Mouse (Mus musculus): Measurements from ENCODE around the gene Timm8a1. TPM values are rescaled to one million over a fixed set of nuclear protein-coding genes. Genes with fewer than 3 reads are reported as not detected.

Gene Timm8a1
- polyA plus RNA-seq, 1 experiment from 2014 or later, result 46.2 TPM

GRCm38 (mm10) chrX:134580528-134581305 lies 39.1 kb upstream of the Timm8a1 start:
- ATAC-seq, result no peak
- H3K4me1 ChIP-seq (replicated peaks; ENCODE audit: control insufficient read depth, insufficient read depth, low read length), result no peaks in the 10 kb centered on the region
- H3K4me2 ChIP-seq (ENCODE audit: low read length), result no peak overlapping the region
- H3K4me3 ChIP-seq (replicated peaks; ENCODE audit: low read length), result no peak overlapping the region
- no peaks in the 10 kb centered on the region for H3K27me3 ChIP-seq (replicated peaks; ENCODE audit: control insufficient read depth, insufficient read depth, low read length)
- no peaks in the 10 kb centered on the region for H3K36me3 ChIP-seq (ENCODE audit: control insufficient read depth, insufficient read depth)
- no peak overlapping the region for H3K9ac ChIP-seq (replicated peaks; ENCODE audit: low read depth, low read length)
- H3K27ac ChIP-seq (ENCODE audit: low read length), result no peak overlapping the region
- H3K9me3 ChIP-seq (ENCODE audit: control insufficient read depth, low read length), result no peaks in the 10 kb centered on the region
- 87% methylated on average over 14 of the region's 14 CpGs for WGBS

DNA sequence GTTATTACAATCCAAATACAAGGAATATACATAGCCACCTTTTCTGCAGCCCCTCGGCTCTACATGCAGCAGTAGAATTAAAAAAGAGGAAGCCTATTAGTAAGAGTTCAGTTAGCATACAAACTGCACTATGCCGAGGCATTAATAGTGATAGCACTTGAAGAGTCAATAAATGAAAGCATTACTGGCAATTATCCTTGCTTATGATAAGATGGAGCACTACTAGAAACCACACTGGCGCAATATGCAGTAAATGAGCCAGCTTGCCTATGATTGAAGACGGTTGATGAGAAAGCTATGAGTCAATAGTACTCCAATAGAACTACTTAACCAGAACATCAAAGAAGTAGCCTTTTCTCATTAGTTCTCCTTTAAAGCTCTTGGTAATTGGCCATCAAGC lies 36.2 kb upstream of the Timm8a1 start:
- no peak overlapping the region for H3K9ac ChIP-seq (replicated peaks; ENCODE audit: low read depth, low read length)
- H3K4me1 ChIP-seq (replicated peaks; ENCODE audit: control insufficient read depth, insufficient read depth, low read length), result no peaks in the 10 kb centered on the region
- H3K4me3 ChIP-seq (replicated peaks; ENCODE audit: low read length), result no peak overlapping the region
- H3K4me2 ChIP-seq (ENCODE audit: low read length), result no peak overlapping the region
- H3K27ac ChIP-seq (ENCODE audit: low read length), result no peak overlapping the region
- no peak for ATAC-seq
- no peaks in the 10 kb centered on the region for H3K36me3 ChIP-seq (ENCODE audit: control insufficient read depth, insufficient read depth)
- WGBS, result 77% methylated on average over 4 of the region's 4 CpGs
- no peaks in the 10 kb centered on the region for H3K27me3 ChIP-seq (replicated peaks; ENCODE audit: control insufficient read depth, insufficient read depth, low read length)
- H3K9me3 ChIP-seq (ENCODE audit: control insufficient read depth, low read length), result no peaks in the 10 kb centered on the region

GRCm38 (mm10) chrX:134566536-134567222 lies 25.0 kb upstream of the Timm8a1 start:
- Histone ChIP-seq H3K4me1 (replicated peaks; ENCODE audit: control insufficient read depth, insufficient read depth, low read length) (no peaks in the 10 kb centered on the region), H3K27ac (ENCODE audit: low read length) (no peak overlapping the region), H3K4me2 (ENCODE audit: low read length) (no peak overlapping the region), H3K36me3 (ENCODE audit: control insufficient read depth, insufficient read depth) (no peaks in the 10 kb centered on the region), H3K27me3 (replicated peaks; ENCODE audit: control insufficient read depth, insufficient read depth, low read length) (no peaks in the 10 kb centered on the region), H3K9ac (replicated peaks; ENCODE audit: low read depth, low read length) (no peak overlapping the region), H3K4me3 (replicated peaks; ENCODE audit: low read length) (no peak overlapping the region), H3K9me3 (ENCODE audit: control insufficient read depth, low read length) (no peaks in the 10 kb centered on the region)
- 87% methylated on average over 8 of the region's 8 CpGs for WGBS
- no peak for ATAC-seq

DNA sequence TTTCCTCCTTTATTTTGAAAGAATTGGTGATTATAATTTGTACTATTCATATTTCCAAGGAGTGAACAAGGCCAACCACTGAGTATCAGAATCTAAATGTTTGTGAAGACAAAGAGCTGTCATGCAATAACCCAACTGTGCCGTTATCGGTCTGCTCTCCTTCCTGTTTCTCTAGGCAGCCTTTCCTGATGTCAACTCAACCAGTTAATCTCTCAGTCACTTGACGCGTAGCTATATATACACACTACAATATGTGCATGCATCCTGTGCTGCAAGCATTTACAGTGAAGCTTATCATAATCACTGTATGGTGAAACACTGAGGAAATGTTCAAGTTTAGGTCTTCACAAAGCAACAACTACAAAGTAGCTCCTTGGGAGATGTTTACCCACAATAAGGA lies 22.7 kb upstream of the Timm8a1 start:
- Histone ChIP-seq H3K9ac (replicated peaks; ENCODE audit: low read depth, low read length) (no peak overlapping the region), H3K4me1 (replicated peaks; ENCODE audit: control insufficient read depth, insufficient read depth, low read length) (no peaks in the 10 kb centered on the region), H3K36me3 (ENCODE audit: control insufficient read depth, insufficient read depth) (no peaks in the 10 kb centered on the region), H3K9me3 (ENCODE audit: control insufficient read depth, low read length) (no peaks in the 10 kb centered on the region), H3K4me3 (replicated peaks; ENCODE audit: low read length) (no peak overlapping the region), H3K27ac (ENCODE audit: low read length) (no peak overlapping the region), H3K4me2 (ENCODE audit: low read length) (no peak overlapping the region), H3K27me3 (replicated peaks; ENCODE audit: control insufficient read depth, insufficient read depth, low read length) (no peaks in the 10 kb centered on the region)
- ATAC-seq, result no peak
- 88% methylated on average over 4 of the region's 4 CpGs for WGBS

DNA sequence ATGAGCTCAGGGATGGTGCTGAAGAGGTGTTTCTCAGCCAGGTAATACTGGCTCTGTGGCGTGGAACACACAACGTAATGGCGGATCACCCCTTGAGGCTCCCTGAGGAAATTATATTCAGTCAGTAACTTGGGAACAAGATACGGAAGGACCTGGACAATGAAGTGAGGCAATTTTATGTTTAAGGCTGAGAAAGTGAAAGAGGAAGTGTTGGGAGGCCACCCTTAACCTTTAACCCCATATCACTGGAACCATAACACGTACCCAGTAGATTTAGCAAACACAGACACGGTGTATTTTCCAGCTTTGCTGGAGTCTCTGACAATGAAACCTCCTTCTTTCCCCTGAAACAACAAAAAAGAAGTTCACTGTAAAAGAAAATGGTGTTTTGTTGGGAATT lies 12.8 kb upstream of the Timm8a1 start:
- no peak overlapping the region for H3K4me3 ChIP-seq (replicated peaks; ENCODE audit: low read length)

DNA sequence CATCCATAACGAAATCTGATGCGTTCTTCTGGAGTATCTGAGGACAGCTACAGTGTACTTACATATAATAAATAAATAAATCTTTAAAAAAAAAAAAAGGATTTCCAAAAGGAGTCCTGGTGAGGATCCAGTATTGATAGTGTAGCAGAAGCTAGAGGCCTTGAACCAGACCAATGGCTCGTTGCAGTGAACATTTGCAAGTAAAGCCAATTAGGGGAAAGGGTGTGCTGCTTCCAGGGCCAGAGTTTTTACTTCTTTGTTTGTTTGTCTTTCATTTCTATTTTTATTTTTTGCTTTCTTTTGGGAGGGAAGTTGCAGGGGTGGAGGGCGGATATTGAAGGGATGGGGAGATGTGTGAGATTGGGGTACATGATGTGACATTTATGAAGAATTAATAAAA lies 11.7 kb upstream of the Timm8a1 start:
- Histone ChIP-seq H3K36me3 (ENCODE audit: control insufficient read depth, insufficient read depth) (no peaks in the 10 kb centered on the region), H3K4me3 (replicated peaks; ENCODE audit: low read length) (no peak overlapping the region), H3K9me3 (ENCODE audit: control insufficient read depth, low read length) (no peaks in the 10 kb centered on the region), H3K4me1 (replicated peaks; ENCODE audit: control insufficient read depth, insufficient read depth, low read length) (no peaks in the 10 kb centered on the region), H3K4me2 (ENCODE audit: low read length) (no peak overlapping the region), H3K27me3 (replicated peaks; ENCODE audit: control insufficient read depth, insufficient read depth, low read length) (no peaks in the 10 kb centered on the region), H3K27ac (ENCODE audit: low read length) (no peak overlapping the region), H3K9ac (replicated peaks; ENCODE audit: low read depth, low read length) (no peak overlapping the region)
- no peak for ATAC-seq
- 91% methylated on average over 3 of the region's 4 CpGs for WGBS

More for the DNA sequence above, 12.8 kb upstream of the Timm8a1 start:
- no peak for ATAC-seq
- no peaks in the 10 kb centered on the region for H3K36me3 ChIP-seq (ENCODE audit: control insufficient read depth, insufficient read depth)
- no peak overlapping the region for H3K27ac ChIP-seq (ENCODE audit: low read length)
- no peaks in the 10 kb centered on the region for H3K4me1 ChIP-seq (replicated peaks; ENCODE audit: control insufficient read depth, insufficient read depth, low read length)
- no peak overlapping the region for H3K4me2 ChIP-seq (ENCODE audit: low read length)
- no peaks in the 10 kb centered on the region for H3K9me3 ChIP-seq (ENCODE audit: control insufficient read depth, low read length)
- no peaks in the 10 kb centered on the region for H3K27me3 ChIP-seq (replicated peaks; ENCODE audit: control insufficient read depth, insufficient read depth, low read length)
- no peak overlapping the region for H3K9ac ChIP-seq (replicated peaks; ENCODE audit: low read depth, low read length)
- 87% methylated on average over 6 of the region's 6 CpGs for WGBS

DNA sequence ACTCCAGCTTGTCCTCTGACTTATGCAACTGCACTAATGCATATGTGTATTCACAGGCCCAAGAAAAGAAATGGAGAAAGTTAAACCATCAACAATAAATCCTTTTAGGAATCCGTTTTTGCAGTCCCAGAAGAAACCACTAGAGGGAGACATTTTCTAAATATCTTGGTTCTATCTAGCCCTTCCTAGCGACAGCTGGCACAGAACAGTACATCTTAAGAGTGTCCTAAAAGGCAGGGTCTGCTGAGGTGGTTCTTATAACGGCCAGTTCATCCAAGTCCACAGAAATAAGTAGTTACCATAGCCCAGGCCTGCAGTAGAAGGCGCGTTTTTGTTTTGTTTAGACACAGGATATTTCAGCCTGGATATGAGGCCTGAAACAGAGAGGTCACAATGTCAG lies 9.2 kb upstream of the Timm8a1 start:
- no peaks in the 10 kb centered on the region for H3K36me3 ChIP-seq (ENCODE audit: control insufficient read depth, insufficient read depth)
- no peak overlapping the region for H3K27ac ChIP-seq (ENCODE audit: low read length)
- H3K27me3 ChIP-seq (replicated peaks; ENCODE audit: control insufficient read depth, insufficient read depth, low read length), result no peaks in the 10 kb centered on the region
- 12% methylated on average over 5 of the region's 5 CpGs for WGBS
- H3K4me1 ChIP-seq (replicated peaks; ENCODE audit: control insufficient read depth, insufficient read depth, low read length), result no peaks in the 10 kb centered on the region
- no peak overlapping the region for H3K4me2 ChIP-seq (ENCODE audit: low read length)
- no peak overlapping the region for H3K9ac ChIP-seq (replicated peaks; ENCODE audit: low read depth, low read length)
- no peaks in the 10 kb centered on the region for H3K9me3 ChIP-seq (ENCODE audit: control insufficient read depth, low read length)
- H3K4me3 ChIP-seq (replicated peaks; ENCODE audit: low read length), result no peak overlapping the region
- peak; percentile 62 for ATAC-seq

- H3K27ac ChIP-seq (ENCODE audit: low read length), result no peak overlapping the region
- H3K9ac ChIP-seq (replicated peaks; ENCODE audit: low read depth, low read length), result no peak overlapping the region
- no peaks in the 10 kb centered on the region for H3K27me3 ChIP-seq (replicated peaks; ENCODE audit: control insufficient read depth, insufficient read depth, low read length)
- H3K4me1 ChIP-seq (replicated peaks; ENCODE audit: control insufficient read depth, insufficient read depth, low read length), result no peaks in the 10 kb centered on the region
- H3K4me3 ChIP-seq (replicated peaks; ENCODE audit: low read length), result no peak overlapping the region
- 90% methylated on average over 4 of the region's 4 CpGs for WGBS
- ATAC-seq, result no peak
- no peak overlapping the region for H3K4me2 ChIP-seq (ENCODE audit: low read length)
- no peaks in the 10 kb centered on the region for H3K9me3 ChIP-seq (ENCODE audit: control insufficient read depth, low read length)
- no peaks in the 10 kb centered on the region for H3K36me3 ChIP-seq (ENCODE audit: control insufficient read depth, insufficient read depth)
Measured at GRCm38 (mm10) chrX:134547330-134547729, 5.7 kb upstream of the Timm8a1 start.

- H3K4me3 ChIP-seq (replicated peaks; ENCODE audit: low read length), result peak overlapping the region; percentile 56
- H3K27ac ChIP-seq (ENCODE audit: low read length), result no peak overlapping the region; the same call in 1 of the 2 replicates
- peak overlapping the region; percentile 61 for H3K4me2 ChIP-seq (ENCODE audit: low read length)
- no peaks in the 10 kb centered on the region for H3K4me1 ChIP-seq (replicated peaks; ENCODE audit: control insufficient read depth, insufficient read depth, low read length)
- no peak; the same call in 1 of the 2 replicates for ATAC-seq
- WGBS, result 24% methylated on average over 6 of the region's 6 CpGs
- peak overlapping the region; percentile 60 for H3K9ac ChIP-seq (replicated peaks; ENCODE audit: low read depth, low read length)
- H3K36me3 ChIP-seq (ENCODE audit: control insufficient read depth, insufficient read depth), result no peaks in the 10 kb centered on the region
- no peaks in the 10 kb centered on the region for H3K27me3 ChIP-seq (replicated peaks; ENCODE audit: control insufficient read depth, insufficient read depth, low read length)
- H3K9me3 ChIP-seq (ENCODE audit: control insufficient read depth, low read length), result no peaks in the 10 kb centered on the region
Measured at GRCm38 (mm10) chrX:134541955-134542308, 267 bp upstream of the Timm8a1 start.
